ENCODE assay signal across 8 mouse cellular contexts in genomic region chr4:154011646-154012089, GRCm38 (mm10). TPM values are rescaled to one million over a fixed set of nuclear protein-coding genes. Genes with fewer than 3 reads are reported as not detected.
DNase-seq lines count a peak whose midpoint lies in the region; TF ChIP-seq lines count a peak whose summit lies in the region.

Lrrc47 (plus strand) TSS chr4:154011731.

- peak within 1 kb of the TSS; percentile 5 for H3K27ac ChIP-seq in cerebellum, adult 2 months (ENCODE audit: insufficient read depth, low read length)

- no peak for TF ChIP-seq CTCF in cerebellum, adult 2 months (IDR thresholded peaks at IDR 0.05; ENCODE audit: borderline replicate concordance, insufficient read depth, low read depth, low read length)

- DNase-seq in Muller cell, postnatal 12 days (ENCODE audit: inconsistent ontology term), result peak; percentile 81
- peak; percentile 88 to 91 for DNase-seq in cerebellum, adult 2 months
- peak; percentile 84 for DNase-seq in forelimb bud, embryonic 11.5 days (ENCODE audit: low read depth, low spot score)
- peak; percentile 84 for DNase-seq in heart, postnatal 4 days
- peak; percentile 69 to 83 for DNase-seq in layer of hippocampus, adult 8-10 months (ENCODE audit: low spot score in 2 of 2)
- peak; percentile 88 for DNase-seq in lung, postnatal 10 days
- DNase-seq in ovary, postnatal 14 days (ENCODE audit: low spot score), result peak; percentile 66
- peak; percentile 64 to 70 for DNase-seq in thymus, postnatal 10 days (ENCODE audit: low spot score in 2 of 2)

- no peaks in the 10 kb centered on the region for H3K27me3 ChIP-seq in cerebellum, adult 2 months (ENCODE audit: control insufficient read depth, insufficient read depth, low read length)

- WGBS in cerebellum, adult 2 months, result 2% methylated on average over 56 of the region's 59 CpGs

- peak; percentile 76 for TF ChIP-seq POLR2A in cerebellum, adult 2 months (IDR thresholded peaks at IDR 0.05; ENCODE audit: borderline replicate concordance, insufficient read depth, low read length)

- H3K4me3 ChIP-seq in cerebellum, adult 2 months (replicated peaks; ENCODE audit: insufficient read depth, low read depth, low read length), result peak within 1 kb of the TSS; percentile 60

- peaks cover 24% of the 10 kb centered on the region for H3K4me1 ChIP-seq in cerebellum, adult 2 months (ENCODE audit: control insufficient read depth, insufficient read depth, low read length)

RNA-seq across cellular contexts. Expression of gene Lrrc47, which starts in this region (rescaled TPM):
- 44.8 and 45.0 TPM in 2 replicates for polyA plus RNA-seq in cerebellum, adult 2 months (2012; rRNA removed)
- 10 to 100 TPM; 45.8 to 46.7 TPM for total RNA-seq in heart, postnatal 4 days (2021)
- 10 to 100 TPM; 51.4 to 75.9 (median 65.7) TPM for total RNA-seq in layer of hippocampus, adult 8-10 months (2022)

Comparison
In these comparisons a context has a peak if more than half of its experiments do, and no peak if none do; other contexts are left out.
1. Peak in every context shown above with its lines: DNase-seq, H3K4me3 ChIP-seq and H3K27ac ChIP-seq.